Mouse (Mus musculus): Measurements from ENCODE around the gene Etv4.

The Etv4 gene

DNA sequence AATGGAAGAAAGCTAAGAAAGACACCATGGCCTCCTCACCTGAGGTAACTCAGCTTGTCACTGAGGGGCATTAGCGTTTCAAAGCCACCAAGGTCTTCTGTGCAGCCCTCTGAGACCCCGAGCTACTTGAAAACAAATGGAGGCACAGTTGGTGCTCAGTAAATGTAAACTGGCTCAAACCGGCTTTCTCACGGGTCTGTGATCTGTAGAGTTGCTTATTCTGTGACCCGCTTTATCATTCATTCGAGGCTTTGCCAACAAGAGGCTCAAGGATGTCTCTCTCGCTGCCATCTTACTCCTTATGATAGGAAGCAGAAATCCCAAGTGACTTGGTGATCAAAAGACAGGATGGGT lies 658 bp upstream of the Etv4 start:
- DNase-seq, result no peak

DNA sequence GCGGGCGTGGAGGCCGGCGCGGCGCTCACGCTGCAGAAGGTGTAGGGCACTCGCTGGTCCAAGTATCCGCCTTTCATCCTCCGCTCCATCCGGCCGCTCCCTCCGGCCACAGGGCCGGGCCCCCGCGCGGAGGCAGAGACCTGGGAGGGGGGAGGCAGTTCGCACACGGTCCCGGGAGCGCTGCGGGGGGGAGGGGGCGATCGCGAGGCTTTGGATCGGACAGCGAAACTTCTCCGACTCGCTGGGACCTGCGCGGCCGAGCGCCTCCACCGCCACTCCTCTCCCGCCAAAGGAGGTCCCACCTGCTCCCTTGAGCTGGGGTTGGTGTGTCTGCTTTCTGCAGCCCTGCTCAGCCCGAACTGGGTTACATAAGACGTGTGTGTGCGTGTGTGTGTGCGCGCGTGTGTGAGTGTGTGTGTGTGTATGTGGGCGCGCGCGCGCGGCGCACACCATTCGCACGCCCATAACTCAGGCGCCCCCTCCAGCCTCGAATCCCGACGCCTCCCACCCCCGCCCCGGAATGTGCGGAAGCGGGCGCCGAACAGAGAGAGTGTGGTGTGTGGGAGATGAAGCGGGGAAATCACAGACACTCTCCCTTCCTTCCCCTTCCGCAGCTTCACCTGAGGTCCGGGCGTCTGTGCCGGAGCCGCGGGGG lies 556 bp downstream of the Etv4 start:
- DNase-seq, result peak; percentile 62

DNA sequence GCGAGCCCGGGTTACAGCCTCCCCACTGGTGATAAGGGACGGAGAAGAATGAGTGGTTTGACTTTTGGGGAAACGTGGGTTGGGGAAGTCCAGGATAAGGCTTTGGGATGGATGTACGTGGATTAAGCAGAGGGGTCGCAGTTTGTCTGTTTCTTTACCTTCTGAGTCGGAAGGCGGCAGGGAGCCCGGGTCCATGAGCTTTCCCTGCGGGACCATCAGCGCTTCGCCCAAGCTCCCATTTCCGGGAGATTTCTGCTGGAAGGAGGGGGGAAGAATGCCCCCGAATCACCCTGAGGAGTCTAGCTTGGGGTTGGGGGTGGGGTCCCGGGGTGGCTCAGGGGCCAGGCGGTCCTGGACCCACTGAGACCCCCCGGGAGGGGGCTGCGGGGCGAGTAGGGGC lies 1.1 kb downstream of the Etv4 start:
- peak; percentile 33 for DNase-seq

DNA sequence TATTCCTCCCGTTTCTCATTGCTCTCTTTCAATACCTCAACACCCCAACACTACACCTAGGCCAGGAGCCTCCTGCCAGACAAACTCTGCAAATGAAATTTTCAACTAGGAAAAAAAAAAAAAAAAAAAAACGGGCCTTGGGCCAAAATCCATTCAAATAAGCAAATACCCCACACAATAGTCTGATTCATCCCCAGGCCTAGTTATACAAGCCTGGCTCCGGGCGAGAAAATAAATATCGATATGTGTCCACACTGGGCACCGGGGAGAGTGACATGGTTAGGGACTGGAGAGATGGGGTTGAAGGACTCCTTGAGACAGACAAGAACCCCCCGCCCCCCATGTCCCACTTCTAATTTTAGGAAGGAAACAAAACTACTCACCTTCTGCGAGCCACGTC lies 1.6 kb downstream of the Etv4 start:
- DNase-seq, result no peak

DNA sequence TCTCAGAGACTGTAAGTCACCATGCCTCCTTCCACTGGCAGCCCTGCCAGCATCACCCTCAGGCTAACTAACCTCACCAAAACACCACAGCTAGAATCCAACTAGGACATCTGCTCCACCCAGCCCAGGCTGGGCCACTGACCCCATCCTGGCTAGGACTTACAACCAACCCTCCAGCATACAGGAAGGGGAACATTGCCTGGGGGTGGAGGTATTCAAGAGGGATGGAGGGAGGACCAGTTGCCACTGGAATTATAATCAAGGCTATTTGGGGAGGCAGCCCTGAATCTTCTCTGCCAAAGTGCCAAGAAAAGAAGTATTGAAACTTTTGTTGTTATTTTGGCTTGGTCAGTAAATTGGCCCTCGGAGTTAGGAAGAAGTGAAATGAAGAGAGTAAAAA lies 2.0 kb downstream of the Etv4 start:
- no peak for DNase-seq

DNA sequence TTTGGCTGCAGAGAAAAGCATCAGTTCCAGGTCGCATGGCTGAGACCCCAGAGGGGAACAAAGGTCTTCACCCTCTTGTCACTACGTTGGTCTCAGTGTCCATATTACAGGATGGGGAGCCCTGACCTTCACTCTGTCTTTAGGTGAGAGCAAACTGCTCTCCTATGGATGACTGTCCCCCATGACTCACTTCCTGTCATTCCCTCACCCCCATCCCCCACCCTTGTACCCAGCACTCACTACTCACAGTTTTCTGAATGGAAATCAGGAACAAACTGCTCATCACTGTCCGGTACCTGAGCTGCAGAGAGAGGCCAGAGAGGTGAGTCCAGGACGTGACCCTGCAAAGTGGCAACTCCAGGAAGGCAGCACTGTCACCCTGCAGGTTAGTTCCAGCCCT lies 8.3 kb downstream of the Etv4 start:
- DNase-seq, result no peak

DNA sequence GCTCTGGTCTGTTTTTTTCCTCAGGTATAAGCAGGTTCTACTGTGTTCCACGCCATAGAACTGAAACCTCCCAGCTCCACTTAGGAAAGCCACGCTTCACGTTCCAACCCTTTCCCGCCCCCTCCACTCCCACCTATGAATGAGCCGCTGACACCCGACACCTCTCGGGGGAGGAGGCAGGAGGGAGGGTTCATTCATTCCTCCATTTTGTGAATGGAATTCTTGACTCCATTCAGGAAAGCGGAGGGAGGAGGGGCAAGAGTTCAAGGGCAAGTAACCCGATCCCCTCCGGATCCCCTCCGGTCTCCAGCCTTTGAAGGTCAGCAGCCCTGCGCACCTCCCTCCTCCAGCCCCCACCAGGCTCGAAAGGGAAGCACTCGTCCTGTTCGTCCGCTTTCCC lies 12.7 kb downstream of the Etv4 start:
- peak; percentile 95 for DNase-seq

DNA sequence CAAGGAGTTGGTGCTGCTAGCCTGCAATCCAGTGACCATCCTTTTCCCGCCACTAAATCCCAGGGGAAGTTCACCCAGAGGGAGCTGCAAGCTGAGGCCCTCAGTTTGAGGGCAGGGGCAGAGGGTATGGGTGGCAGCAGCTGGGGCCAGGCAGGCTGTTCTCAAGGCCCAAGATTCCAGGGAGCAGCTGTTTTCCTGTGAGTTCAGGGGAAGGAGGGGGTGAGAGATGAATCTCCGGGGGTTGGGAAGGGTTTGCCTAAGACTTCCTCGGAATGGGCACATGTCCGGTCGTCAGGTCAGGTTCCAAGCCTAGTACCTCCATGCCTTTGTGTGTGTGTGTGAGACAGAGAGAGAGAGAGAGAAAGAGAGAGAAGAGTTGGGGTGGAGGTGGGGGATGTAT lies 13.1 kb downstream of the Etv4 start:
- peak; percentile 48 for DNase-seq

DNA sequence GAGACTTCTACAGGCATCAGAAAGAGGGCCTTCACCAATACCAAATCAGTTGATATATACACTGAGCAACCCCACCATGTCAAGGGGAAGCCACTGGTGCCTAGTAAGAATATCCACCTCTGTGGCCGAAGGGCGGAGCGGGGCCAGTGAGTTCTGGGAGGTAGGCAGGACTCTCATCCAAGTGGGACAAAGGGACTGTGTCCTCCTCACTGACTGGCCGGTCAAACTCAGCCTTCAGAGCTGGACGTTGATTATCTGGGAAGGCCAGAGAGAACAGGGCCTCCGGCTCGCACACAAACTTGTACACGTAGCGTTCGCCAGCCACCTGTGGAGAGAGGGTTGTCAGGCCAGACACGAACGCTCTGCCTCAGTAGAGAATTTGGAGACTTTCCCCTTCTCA lies 14.9 kb downstream of the Etv4 start:
- no peak for DNase-seq

DNA sequence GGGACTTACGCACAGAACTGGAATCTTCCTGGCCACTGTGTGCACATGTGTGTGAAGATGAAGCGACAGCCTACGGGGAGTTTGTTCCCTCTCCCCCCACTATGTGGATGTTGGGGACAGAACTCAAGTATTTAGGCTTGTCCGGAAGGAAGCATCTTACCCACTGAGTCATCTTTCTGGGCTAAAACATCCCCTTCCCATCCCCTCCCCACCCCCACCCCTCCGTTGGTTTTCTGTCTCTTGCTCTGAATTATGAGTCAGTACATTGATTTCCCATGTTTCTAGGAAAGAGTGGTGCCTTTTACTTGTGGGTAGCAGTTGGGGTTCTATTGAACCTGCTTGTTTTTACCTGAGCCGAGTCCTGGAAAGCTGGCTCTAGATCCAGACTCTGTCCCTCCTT lies 16.4 kb downstream of the Etv4 start:
- DNase-seq, result no peak

DNA sequence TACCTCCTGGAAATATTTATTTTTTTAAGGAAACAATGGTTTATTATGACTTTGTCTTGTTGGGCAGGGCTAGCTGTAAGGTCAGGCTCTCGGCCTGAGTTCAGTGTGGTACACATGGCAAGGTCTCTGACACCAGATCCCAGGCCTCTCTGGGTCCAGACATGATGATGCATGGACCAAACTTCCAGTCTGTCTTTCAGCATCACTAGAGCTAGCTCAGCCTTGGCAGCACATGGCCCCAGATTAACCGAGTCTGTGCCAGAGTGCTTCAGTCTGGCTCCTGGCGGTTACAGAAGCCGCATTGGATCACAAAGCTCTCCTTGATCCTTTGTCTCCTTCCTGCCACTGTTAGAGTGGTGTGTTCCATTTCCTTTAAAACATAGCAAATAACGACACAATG lies 17.8 kb downstream of the Etv4 start:
- DNase-seq, result no peak

DNA sequence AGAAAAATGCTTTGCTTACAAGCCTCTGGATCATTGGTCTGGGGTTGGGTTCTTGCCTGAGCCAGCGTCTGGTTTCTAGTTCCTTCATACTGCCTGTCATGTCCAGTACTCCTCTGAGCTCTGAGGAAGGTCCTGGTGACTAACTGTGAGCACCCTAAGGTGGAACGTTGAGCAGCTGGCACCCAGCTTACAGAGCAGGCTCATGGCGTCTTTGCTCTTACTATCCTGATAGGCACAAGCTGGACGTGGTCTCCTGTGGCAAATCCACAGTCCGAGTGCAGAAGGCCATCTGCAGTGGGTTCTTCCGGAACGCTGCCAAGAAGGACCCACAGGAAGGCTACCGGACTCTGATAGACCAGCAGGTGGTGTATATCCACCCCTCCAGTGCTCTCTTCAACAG lies 20.6 kb downstream of the Etv4 start:
- DNase-seq, result no peak

DNA sequence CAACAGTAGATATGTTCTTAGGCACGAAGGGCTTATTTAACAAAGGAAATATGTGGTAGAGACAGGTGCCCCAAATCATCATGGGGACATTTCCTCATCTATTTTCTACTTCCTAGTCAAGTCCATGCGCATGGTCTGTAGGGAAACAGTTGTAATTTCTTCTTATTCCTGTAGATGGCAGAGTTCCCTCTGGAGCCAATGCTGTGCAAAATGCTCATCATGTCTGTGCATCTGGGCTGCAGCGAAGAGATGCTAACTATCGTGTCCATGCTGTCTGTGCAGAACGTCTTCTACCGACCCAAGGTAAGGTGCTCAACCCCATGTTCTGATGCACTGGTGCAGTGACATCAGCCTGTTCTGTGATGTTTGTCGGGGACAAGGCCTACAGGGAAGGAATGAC lies 21.4 kb downstream of the Etv4 start:
- DNase-seq, result peak; percentile 78

DNA sequence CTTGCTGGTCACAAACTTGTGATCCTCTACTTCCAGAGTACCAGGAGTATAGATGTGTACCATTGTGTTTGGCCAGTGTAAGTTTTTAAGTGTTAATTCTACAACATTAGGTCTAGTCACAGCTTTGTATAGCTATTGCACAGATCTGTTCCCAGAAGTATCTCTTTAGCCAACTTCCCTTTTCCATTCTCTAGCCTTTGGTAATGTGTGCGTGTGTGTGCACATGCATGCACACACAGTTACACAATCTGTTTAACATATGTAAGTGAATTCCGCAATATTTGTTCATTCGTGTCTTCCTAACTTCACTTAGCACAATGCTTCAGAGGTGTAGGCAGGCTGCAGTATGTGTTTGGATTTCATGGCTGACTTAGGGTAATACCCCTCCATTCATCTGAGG lies 25.6 kb downstream of the Etv4 start:
- no peak for DNase-seq

DNA sequence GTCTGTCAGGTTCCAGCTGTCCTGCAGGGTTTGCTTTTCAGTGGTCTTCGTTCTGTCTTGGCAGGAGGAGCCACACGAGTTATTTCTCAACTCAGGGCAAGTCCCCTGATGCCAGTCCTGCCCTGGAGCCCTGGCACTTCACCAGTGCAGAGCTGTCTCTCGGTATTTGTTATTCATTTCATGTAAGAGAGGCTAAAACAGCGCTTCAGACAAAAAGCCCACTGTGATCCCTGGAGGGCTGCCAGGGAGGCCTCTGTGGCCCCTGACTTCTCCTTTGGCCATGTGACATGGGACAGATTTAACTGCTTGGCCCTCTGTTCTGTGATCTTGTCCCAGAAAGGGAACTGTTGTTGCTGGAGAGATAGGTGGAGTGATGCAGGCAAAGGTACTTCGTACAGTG lies 26.7 kb downstream of the Etv4 start:
- no peak for DNase-seq

DNA sequence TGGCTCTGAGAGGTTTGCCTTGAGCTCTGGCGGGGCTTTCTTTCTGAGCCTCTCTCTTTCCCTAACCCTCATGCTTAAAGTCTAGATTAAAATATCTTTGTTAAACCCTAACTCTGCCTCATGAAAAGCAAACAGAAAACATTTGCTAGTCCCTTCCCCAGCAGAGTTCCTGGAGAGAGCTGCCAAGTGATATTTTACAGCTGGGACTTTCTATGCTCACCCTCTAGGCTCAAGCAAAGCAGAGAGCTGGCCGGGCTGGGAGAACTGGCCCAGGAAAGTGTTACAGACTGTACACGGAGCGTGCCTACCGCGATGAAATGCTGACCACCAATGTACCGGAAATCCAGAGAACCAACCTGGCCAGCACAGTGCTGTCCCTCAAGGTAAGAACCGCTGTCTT lies 27.8 kb downstream of the Etv4 start:
- DNase-seq, result no peak

DNA sequence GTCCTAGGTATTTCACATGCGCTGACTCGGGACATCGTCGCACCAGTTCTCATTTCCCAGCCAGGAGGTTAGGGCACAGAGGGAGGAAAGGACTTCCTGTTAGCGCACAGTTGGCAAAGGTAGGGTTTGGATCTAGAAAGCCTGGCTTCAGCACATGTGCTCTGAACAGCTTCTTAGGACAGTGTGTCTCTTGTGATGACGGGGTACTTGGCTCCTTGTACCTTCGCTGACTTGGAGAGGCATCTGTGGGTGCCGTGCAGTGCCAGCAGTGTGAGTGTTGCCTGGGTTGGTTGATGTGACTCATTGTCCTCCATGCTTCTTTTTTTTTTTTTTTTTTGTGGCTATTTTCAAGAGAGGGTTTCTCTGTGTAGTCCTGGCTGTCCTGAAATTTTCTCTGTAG lies 28.6 kb downstream of the Etv4 start:
- DNase-seq, result no peak

DNA sequence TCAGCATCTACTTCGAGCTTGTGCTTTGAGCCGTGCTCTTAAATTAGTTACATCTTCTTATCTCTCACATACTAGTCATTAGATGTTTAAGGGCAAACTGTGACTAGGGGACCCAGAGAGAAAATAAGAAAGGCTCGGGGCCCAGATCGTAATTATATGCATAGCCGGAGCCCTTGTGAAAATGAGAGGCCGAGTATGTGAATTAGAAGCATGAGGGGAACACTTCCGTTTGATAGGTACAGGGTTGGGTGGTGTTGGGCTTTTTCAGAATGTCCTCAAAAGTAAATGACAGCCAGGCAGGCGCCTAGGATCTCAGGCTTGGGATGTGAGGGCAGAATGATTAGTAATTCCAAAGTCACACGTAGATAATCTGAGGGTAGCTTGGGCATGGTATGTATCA lies 51.6 kb downstream of the Etv4 start:
- DNase-seq, result no peak

DNA sequence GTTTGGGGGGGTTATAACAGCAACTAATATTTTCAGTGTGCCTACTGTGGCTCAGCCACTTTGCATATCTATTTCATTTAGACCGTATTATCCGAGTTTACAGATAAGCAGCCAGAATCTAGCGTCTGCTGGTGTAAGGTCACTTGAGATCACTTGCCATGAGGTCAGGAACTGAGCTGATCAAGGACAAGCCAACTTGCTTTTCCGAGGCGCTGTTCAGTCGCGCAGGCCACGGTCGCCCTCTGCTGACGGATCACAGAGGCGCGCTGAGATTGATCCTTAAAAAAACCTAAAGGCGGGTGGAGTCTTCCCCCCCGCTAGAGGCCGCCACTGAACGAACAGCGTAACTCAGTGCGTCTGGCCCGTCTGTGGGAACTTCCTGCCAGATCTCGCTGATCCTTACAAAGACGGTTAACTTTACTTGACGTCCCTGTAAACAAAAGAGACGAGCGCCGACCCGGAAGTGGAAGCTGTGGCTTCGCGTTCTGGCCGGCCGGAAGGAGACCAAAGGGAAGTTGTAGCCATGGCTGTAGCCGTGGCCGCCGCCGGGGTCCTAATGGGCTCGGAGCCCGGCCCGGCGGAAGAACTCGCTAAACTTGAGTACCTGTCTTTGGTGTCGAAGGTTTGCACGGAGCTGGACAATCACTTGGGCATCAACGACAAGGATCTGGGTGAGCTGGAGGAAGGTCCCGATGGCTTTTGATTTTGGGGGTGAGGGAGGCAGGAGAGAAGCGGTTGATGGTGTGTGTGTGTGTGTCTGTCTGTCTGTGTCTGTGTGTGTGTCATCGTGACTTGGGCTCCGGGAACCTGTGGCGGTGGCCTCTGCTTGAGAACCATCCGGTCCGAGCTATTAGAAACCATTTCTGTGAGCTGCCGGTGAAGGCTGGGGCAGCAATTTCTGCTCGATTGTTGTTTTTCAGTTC lies 52.4 kb downstream of the Etv4 start, which contains the start of gene Dhx8:
Gene Dhx8, plus strand, starts transcription at position 402 of the 923 bp plus-strand sequence.
- peak; percentile 98 for DNase-seq

DNA sequence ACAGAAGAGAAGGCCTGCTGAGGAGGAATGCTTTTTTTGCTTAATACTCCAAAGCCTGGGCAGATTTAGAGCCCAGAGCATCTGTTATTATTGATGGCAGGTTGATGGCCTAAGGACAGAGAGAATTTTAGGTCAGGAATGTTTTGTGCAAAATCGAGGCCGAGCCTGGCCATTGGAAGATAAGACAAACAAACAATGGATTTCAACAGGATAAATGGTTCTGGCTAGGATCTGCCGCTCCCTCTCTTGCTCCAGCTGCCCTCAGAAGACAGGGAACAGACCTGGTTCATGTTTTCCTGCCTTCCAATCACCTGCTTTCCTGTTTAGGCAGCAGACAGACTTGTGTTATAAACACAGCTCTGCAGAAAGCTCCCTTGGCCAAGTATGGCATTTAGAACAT lies 55.9 kb downstream of the Etv4 start:
- DNase-seq, result no peak

DNA sequence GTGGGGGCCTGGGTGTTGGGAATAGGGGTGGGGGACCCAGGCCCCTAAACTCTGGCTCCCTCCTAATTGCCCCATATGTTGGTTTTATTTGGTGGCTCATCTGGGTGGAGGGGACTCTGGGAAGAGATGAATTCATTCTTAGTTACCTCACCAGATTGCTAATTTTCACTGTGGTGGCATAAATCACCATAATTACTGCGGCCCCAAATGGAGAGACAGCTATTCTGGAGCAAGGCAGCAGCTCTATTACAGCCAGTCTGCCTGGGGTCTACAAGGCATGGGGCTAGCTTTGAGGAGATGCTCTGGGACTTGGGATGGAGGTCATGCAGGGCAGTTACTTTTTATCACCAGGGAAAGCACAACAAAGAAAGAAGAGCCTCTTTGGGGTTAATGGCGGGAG lies 58.4 kb downstream of the Etv4 start:
- no peak for DNase-seq

DNA sequence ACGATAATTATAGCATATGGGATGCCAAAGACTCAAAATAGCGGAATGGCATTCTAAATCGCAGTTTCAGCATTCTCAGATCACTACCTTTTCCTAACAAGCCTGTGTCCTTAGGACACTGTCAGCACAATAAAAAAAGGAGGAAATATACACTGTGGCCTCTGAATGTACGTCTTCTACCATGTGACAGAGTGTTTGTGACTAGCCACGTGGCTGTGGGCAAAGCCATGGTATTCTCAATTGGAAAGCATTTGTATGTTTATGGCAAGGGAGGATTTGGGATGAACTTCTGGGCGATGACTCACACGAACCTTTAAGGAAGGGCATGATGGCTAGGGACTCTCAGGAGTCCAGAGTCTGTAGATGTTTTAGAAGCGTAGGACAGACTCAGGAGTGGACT lies 60.1 kb downstream of the Etv4 start:
- no peak for DNase-seq

DNA sequence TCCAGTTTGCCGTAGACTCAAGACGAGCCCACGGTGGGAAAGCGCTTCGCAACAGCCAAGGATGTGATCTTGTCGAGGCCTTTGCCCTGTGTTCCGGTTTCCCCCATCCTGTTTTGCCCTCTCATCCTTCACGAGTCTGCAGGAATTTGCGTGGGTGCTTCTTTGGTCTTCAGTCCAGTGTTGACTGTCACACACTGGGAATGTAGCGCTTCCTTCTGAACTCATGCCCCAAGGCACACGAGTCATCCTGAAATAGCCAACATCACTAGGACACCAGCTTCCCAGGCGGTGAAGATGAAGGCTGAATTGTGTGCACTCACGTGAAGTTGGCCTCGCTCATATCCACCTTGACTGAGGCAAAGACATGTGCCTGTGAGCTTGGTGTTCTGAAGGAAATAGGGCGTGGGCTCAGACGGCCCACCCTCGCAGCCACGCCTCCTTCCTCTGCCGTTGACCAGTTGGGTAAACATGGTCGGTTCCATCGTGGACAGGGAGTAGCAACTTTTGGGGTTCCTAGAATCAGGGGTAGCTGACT lies 65.1 kb downstream of the Etv4 start:
- no peak for DNase-seq

Data from embryo, embryonic 11 days (tissue).